Mouse (Mus musculus) ES-E14 (cell line): ENCODE measurements around the gene Zfp786. TPM values are rescaled to one million over a fixed set of nuclear protein-coding genes. Genes with fewer than 3 reads are reported as not detected.
"Not testable (repeated sequence)": the region's sequence is repeated elsewhere in the genome, so short reads cannot be mapped to it uniquely, and the experiment has no call there.

Source experiments
- DNase-seq: peaks from one replicate; pipeline ENCODE4 v3.0.0-alpha.2; 2013; ENCODE audit warnings: low read depth, low spot score
- H3K27ac ChIP-seq: 2 replicates; pipeline ENCODE4 v1.5.1; 2012; ENCODE audit warnings: low read depth, mild to moderate bottlenecking, low read length, moderate library complexity, mixed read lengths; ENCODE audit not compliant: poor library complexity, insufficient read depth, severe bottlenecking
- H3K36me3 ChIP-seq: 2 replicates; pipeline ENCODE4 v1.6.1; 2012; ENCODE audit warnings: mild to moderate bottlenecking, low read length, moderate library complexity, mixed read lengths; ENCODE audit not compliant: control insufficient read depth, poor library complexity, insufficient read depth, severe bottlenecking
- H3K4me1 ChIP-seq, 2 experiments: fragments of 150-350 bp in 1 of 2; sonication (generic) in 1 of 2; 2 replicates each; pipeline ENCODE4 v1.6.1; 2012; ENCODE audit warnings: low read length in 2 of 2, mild to moderate bottlenecking in 1 of 2, mixed read lengths in 1 of 2; ENCODE audit not compliant: control insufficient read depth in 2 of 2, insufficient read depth in 2 of 2, poor library complexity in 1 of 2
- H3K4me3 ChIP-seq, 2 experiments: fragments of 150-350 bp in 1 of 2; sonication (generic) in 1 of 2; 2 replicates each; pipeline ENCODE4 v1.5.1; 2012; ENCODE audit warnings: low read length in 2 of 2, low read depth in 1 of 2, mild to moderate bottlenecking in 1 of 2, mixed read lengths in 1 of 2; ENCODE audit not compliant: insufficient read depth in 1 of 2, poor library complexity in 1 of 2, severe bottlenecking in 1 of 2
- H3K9ac ChIP-seq: 2 replicates; pipeline ENCODE4 v1.6.1; 2012; ENCODE audit warnings: low read depth, mild to moderate bottlenecking, low read length, mixed read lengths; ENCODE audit not compliant: poor library complexity, insufficient read depth, severe bottlenecking
- H3K9me3 ChIP-seq: fragments of 150-350 bp; sonication (generic); 2 replicates; pipeline ENCODE4 v1.6.1; 2012; ENCODE audit warnings: low read depth, mild to moderate bottlenecking, low read length; ENCODE audit not compliant: control insufficient read depth, insufficient read depth
- CHD2 ChIP-seq: IDR thresholded peaks from 2 replicates; pipeline ENCODE4 v1.6.1; 2014; ENCODE audit warnings: mild to moderate bottlenecking, low read depth, low read length, inconsistent platforms
- HCFC1 ChIP-seq: IDR thresholded peaks from 2 replicates; pipeline ENCODE4 v1.6.1; 2012; ENCODE audit warnings: low read length, inconsistent platforms, borderline replicate concordance; ENCODE audit not compliant: insufficient read depth
- MAFK ChIP-seq: IDR thresholded peaks from 2 replicates; pipeline ENCODE4 v1.6.1; 2014; ENCODE audit warnings: mild to moderate bottlenecking, low read depth, low read length, inconsistent platforms; ENCODE audit not compliant: insufficient read depth
- ZC3H11A ChIP-seq: IDR thresholded peaks from 2 replicates; pipeline ENCODE4 v1.6.1; 2012; ENCODE audit warnings: low read depth, mild to moderate bottlenecking, inconsistent platforms, low read length, borderline replicate concordance
- ZNF384 ChIP-seq: IDR thresholded peaks from 2 replicates; pipeline ENCODE4 v1.6.1; 2012; ENCODE audit warnings: low read depth, low read length, inconsistent platforms
- in situ Hi-C, 2 experiments: fragments of 600-800 bp; cut with MboI; formaldehyde crosslinking; loops; one replicate each; pipeline ENCODE4 v1.15.1; 2025; ENCODE audit warnings: low sequenced_read_pairs in 2 of 2, inconsistent platforms in 1 of 2; ENCODE audit not compliant: unreplicated experiment in 2 of 2
- total RNA-seq: library from RNA; depleted of rRNA; stranded (reverse); fragments of 300-350 nt; gene quantifications from 2 replicates; pipeline ENCODE4 v1.2.3, GENCODE M21; 2012

The Zfp786 gene
- total RNA-seq, 1 experiment, result 2.0 TPM

- TF ChIP-seq ZNF384 (no peak), CHD2 (no peak), ZC3H11A (no peak), MAFK (no peak), HCFC1 (no peak)
- Histone ChIP-seq H3K9me3 (no peaks in the 10 kb centered on the region), H3K4me1 (no peaks in the 10 kb centered on the region), H3K36me3 (no peaks in the 10 kb centered on the region; the same call in 1 of the 2 replicates), H3K27ac (no peak overlapping the region), H3K9ac (peak overlapping the region; percentile 84), H3K4me3 (peak overlapping the region; percentile 92 to 97)
- in situ Hi-C loops, result no loop called here
- no peak for DNase-seq
These were observed 47.5 kb upstream of the Zfp786 start for GRCm38 (mm10) chr6:47878133-47878514.

GRCm38 (mm10) chr6:47877461-47878132, 46.9 kb upstream of the Zfp786 start:
- Histone ChIP-seq H3K27ac (no peak overlapping the region; the same call in 1 of the 2 replicates), H3K4me3 (peak overlapping the region; percentile 92 to 97), H3K36me3 (no peaks in the 10 kb centered on the region; the same call in 1 of the 2 replicates), H3K4me1 (no peaks in the 10 kb centered on the region), H3K9ac (peak overlapping the region; percentile 84), H3K9me3 (no peaks in the 10 kb centered on the region)
- in situ Hi-C loops, result no loop called here
- DNase-seq, result peak; percentile 61
- TF ChIP-seq ZC3H11A (no peak), CHD2 (no peak), HCFC1 (0 out of 2 replicates have a peak, but pooled peaks have one; percentile 35)

- in situ Hi-C loops, result no loop called here
- H3K27ac ChIP-seq, result no peak within 1 kb of the TSS; the same call in 1 of the 2 replicates
- H3K4me3 ChIP-seq, result peak within 1 kb of the TSS; percentile 92 to 97
- H3K4me1 ChIP-seq, result no peaks in the 10 kb centered on the region
- peak within 1 kb of the TSS; percentile 84 for H3K9ac ChIP-seq
- no peaks in the 10 kb centered on the region; the same call in 1 of the 2 replicates for H3K36me3 ChIP-seq
- DNase-seq, result no peak
- H3K9me3 ChIP-seq, result no peaks in the 10 kb centered on the region
- no peak for TF ChIP-seq MAFK
- no peak for TF ChIP-seq HCFC1
- TF ChIP-seq CHD2, result no peak
- TF ChIP-seq ZC3H11A, result no peak
- TF ChIP-seq ZNF384, result no peak
These were observed 46.4 kb upstream of the Zfp786 start, which contains the start of gene Zfp282 for GRCm38 (mm10) chr6:47877058-47877457. TSS of gene Zfp282 (plus strand) at chr6:47877204.

- in situ Hi-C loops, result no loop called here
- no peaks in the 10 kb centered on the region for H3K9me3 ChIP-seq
- H3K4me3 ChIP-seq, result no peak overlapping the region
- 0 out of 4 replicates have a peak, but pooled peaks cover 0 to 2% of the 10 kb centered on the region in 2 experiments for H3K4me1 ChIP-seq
- no peak overlapping the region for H3K9ac ChIP-seq
- H3K27ac ChIP-seq, result no peak overlapping the region
- DNase-seq, result no peak
- TF ChIP-seq HCFC1 (no peak), CHD2 (no peak), MAFK (no peak), ZC3H11A (no peak), ZNF384 (no peak)
- H3K36me3 ChIP-seq, result no peaks in the 10 kb centered on the region
These were observed 41.6 kb upstream of the Zfp786 start for GRCm38 (mm10) chr6:47872266-47872665.

- in situ Hi-C loops, result not testable (repeated sequence)
These were observed 27.1 kb upstream of the Zfp786 start for GRCm38 (mm10) chr6:47857729-47858128.

More at GRCm38 (mm10) chr6:47857729-47858128, 27.1 kb upstream of the Zfp786 start:
- not testable (repeated sequence) for DNase-seq, H3K9ac ChIP-seq, H3K4me3 ChIP-seq, H3K27ac ChIP-seq, H3K4me1 ChIP-seq, H3K36me3 ChIP-seq, H3K9me3 ChIP-seq
